Mouse (Mus musculus) right cerebral cortex, postnatal 4 days (tissue): ENCODE data around the gene Zfp986.
"Not testable (repeated sequence)": the region's sequence is repeated elsewhere in the genome, so short reads cannot be mapped to it uniquely, and the experiment has no call there.

Experiments
- DNase-seq: peaks from one replicate; pipeline ENCODE4 v3.0.0-alpha.2; 2022

The Zfp986 gene

GRCm38 (mm10) chr4:145868494-145868893 is at the start of gene Zfp986:
Gene Zfp986 (plus strand): TSS chr4:145868794.
- DNase-seq, result not testable (repeated sequence)

- not testable (repeated sequence) for DNase-seq
Observed at GRCm38 (mm10) chr4:145819946-145820345, 48.6 kb upstream of the Zfp986 start.

- DNase-seq, result not testable (repeated sequence)
Observed at GRCm38 (mm10) chr4:145825606-145826005, 43.0 kb upstream of the Zfp986 start.

GRCm38 (mm10) chr4:145831328-145832062 is 37.1 kb upstream of the Zfp986 start:
- DNase-seq, result not testable (repeated sequence)

GRCm38 (mm10) chr4:145836300-145836862 is 32.2 kb upstream of the Zfp986 start:
- DNase-seq, result not testable (repeated sequence)

DNA sequence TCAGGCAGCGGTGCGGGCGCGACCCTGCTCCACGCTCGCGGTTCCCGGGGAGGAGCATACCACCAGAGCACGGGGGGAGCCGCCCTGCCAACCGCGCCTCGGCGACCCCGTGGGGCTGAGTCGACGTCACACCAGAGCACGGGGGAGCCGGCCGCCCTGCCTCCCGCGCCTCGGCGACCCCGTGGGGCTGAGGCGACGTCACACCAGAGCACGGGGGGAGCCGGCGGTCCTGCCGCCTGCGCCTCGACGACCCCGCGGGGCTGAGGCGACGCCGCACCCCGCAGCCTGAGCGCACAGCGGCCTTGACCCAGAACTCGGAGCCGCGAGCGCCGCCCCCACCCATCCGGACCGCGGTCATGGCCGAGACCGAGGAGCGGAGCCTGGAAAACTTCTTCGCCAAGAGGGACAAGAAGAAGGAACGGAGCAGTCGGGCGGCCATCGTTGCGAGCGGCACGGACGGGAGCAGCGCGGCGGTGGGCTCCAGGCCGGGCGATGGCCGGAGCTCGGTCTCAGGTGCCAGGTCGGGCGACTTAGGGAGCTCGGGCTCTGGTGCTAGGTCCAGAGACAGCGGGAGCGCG is 31.6 kb upstream of the Zfp986 start:
- not testable (repeated sequence) for DNase-seq

DNA sequence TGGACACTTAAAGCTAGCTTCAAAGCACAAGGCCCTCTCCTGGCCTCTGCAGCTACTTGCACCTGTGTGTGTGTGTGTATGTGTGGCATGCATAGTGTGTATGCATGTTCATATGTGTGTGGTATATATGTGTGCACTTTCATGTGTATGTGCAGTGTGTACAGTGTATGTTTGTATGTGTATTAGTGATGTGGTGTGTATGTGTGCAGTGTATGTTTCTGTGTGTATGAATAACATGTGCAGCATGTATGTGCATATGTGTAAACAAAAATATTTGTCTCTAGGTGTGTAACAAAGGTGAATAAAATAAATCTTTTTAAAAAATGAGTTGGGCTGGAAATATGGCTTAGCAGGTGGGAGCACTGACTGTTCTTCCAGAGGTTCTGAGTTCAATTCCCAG is 21.8 kb upstream of the Zfp986 start:
- DNase-seq, result not testable (repeated sequence)

DNA sequence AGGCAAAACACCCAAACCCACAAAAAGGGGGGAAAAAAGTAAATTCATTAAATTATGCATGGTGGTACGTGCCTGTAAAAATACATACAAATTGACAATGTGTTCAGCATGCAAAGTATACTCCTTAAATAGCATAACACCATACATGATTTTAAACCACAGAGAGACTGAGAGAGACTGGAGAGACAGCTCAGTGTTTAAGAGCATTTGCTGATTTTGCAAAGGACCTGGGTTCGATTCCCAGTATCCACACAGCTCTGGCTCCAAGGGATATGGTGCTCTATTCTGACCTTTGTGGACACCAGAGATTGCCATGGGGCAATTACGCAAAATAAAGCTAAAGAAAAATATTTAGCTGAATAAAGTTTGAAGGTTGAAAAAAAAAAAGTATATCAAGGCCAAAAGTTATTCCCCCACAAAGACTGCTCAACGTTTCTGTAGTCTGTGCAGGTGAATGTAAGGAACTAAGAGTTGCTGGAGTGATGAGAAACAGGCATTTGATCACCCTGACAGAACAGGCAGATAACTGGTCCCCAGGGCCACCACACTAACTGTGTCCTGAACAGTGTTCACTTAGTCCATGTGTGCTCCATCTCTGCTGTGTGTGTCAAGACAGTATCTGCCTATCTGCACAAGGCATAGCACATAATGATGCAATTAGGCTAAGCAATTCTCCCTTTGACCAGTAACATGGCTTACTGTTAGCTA is 20.3 kb upstream of the Zfp986 start:
- not testable (repeated sequence) for DNase-seq

- DNase-seq, result not testable (repeated sequence)
Observed at GRCm38 (mm10) chr4:145848891-145849214, 19.7 kb upstream of the Zfp986 start.

- not testable (repeated sequence) for DNase-seq
Observed at GRCm38 (mm10) chr4:145851421-145851820, 17.2 kb upstream of the Zfp986 start.

DNA sequence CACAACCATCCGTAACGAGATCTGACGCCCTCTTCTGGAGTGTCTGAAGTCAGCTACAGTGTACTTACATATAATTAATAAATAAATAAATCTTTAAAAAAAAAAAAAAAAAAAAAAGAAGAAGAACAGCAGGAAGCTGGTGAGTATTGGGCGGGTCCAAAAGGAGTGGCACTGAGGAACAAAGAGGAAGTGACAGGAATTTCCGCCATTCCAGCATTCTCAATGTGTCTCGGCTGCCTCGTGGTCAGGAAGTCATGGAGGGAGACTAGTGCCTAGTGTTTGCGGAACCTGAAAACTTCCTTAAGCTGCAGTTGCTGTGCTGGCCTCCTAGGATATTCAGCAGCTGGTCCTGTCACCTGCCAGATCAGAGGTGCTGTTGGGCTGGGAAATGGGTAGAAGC is 4.7 kb upstream of the Zfp986 start:
- DNase-seq, result not testable (repeated sequence)
